22 mouse cellular contexts compared by ENCODE assay signal in genomic region chr2:117901311-117901710, GRCm38 (mm10).
"Had no signal": no experiment of that assay in that cellular context is flagged by ENCODE, and none has a peak within 500 bp of the region (broad histone marks: within the 10 kb centered on the region; RNA-seq: fewer than 3 reads in every experiment).

No protein-coding gene starts in this region.

- H3K4me3 ChIP-seq: layer of hippocampus, adult 2 months; limb, embryonic 12.5 days; liver, embryonic 12.5 days; liver, embryonic 15.5 days; lung, embryonic 15.5 days; megakaryocyte, embryonic 14.5 days; midbrain, embryonic 10.5 days; midbrain, embryonic 13.5 days; myocyte; neural tube, embryonic 13.5 days; stomach, embryonic 15.5 days had no signal

- H3K4me2 ChIP-seq: liver, embryonic 12.5 days; liver, embryonic 15.5 days; lung, embryonic 15.5 days; midbrain, embryonic 13.5 days; neural tube, embryonic 13.5 days; stomach, embryonic 15.5 days had no signal

- H3K27ac ChIP-seq: kidney, postnatal 0 days; layer of hippocampus, adult 2 months; liver, embryonic 12.5 days; liver, embryonic 15.5 days; lung, embryonic 15.5 days; midbrain, embryonic 10.5 days; midbrain, embryonic 13.5 days; neural tube, embryonic 13.5 days; stomach, embryonic 15.5 days had no signal

- ATAC-seq: liver, embryonic 12.5 days; midbrain, embryonic 13.5 days; midbrain, embryonic 16.5 days had no signal

- H3K4me1 ChIP-seq: liver, embryonic 12.5 days; liver, embryonic 15.5 days; midbrain, embryonic 10.5 days; midbrain, embryonic 13.5 days; neural tube, embryonic 13.5 days; stomach, embryonic 15.5 days had no signal

- H3K36me3 ChIP-seq: limb, embryonic 12.5 days; liver, embryonic 12.5 days; liver, embryonic 15.5 days; lung, embryonic 15.5 days; midbrain, embryonic 10.5 days; midbrain, embryonic 13.5 days; neural tube, embryonic 13.5 days; stomach, embryonic 15.5 days had no signal

- H3K9ac ChIP-seq: limb, embryonic 12.5 days; liver, embryonic 12.5 days; liver, embryonic 15.5 days; lung, embryonic 15.5 days; midbrain, embryonic 13.5 days; neural tube, embryonic 13.5 days; stomach, embryonic 15.5 days had no signal

- H3K9me3 ChIP-seq: limb, embryonic 12.5 days; liver, embryonic 12.5 days; liver, embryonic 15.5 days; lung, embryonic 15.5 days; megakaryocyte, embryonic 14.5 days; midbrain, embryonic 10.5 days; midbrain, embryonic 13.5 days; neural tube, embryonic 13.5 days; stomach, embryonic 15.5 days had no signal

- H3K27me3 ChIP-seq: limb, embryonic 12.5 days; liver, embryonic 12.5 days; liver, embryonic 15.5 days; lung, embryonic 15.5 days; megakaryocyte, embryonic 14.5 days; midbrain, embryonic 13.5 days; neural tube, embryonic 13.5 days; stomach, embryonic 15.5 days had no signal

- DNase-seq: kidney, postnatal 25 days; layer of hippocampus, adult 9-11 months; liver; lung, adult 18-20 months; lung, postnatal 36 days; retina, postnatal 1 day; right cerebral cortex, postnatal 25 days; spleen, adult 18-20 months; thymus, postnatal 25 days had no signal
